Mouse (Mus musculus): ENCODE results near the gene Fkrp. TPM values are rescaled to one million over a fixed set of nuclear protein-coding genes. Genes with fewer than 3 reads are reported as not detected.
A peak's percentile ranks its signal among the peaks of the same experiment; 100 is the strongest.

Gene Fkrp
- total and polyA plus RNA-seq, 2 experiments from 2014 or later: 50.0 to 81.4 TPM

- Histone ChIP-seq H3K27me3 (ENCODE audit: insufficient read depth, low read length) (no peaks in the 10 kb centered on the region), H3K9ac (replicated peaks; ENCODE audit: low read length, poor library complexity, severe bottlenecking) (peak overlapping the region; percentile 51), H3K4me2 (ENCODE audit: low read depth, low read length, poor library complexity, severe bottlenecking) (peak overlapping the region; percentile 98), H3K4me1 (ENCODE audit: insufficient read depth, low read length) (no peaks in the 10 kb centered on the region), H3K9me3 (ENCODE audit: low read length) (no peaks in the 10 kb centered on the region), H3K4me3 (ENCODE audit: low read depth, low read length) (peak overlapping the region; percentile 48), H3K27ac (ENCODE audit: low read depth, low read length) (no peak overlapping the region), H3K36me3 (ENCODE audit: insufficient read depth, low read length) (no peaks in the 10 kb centered on the region)
- WGBS: 15% methylated on average over 11 of the region's 11 CpGs
- DNase-seq (ENCODE audit: low spot score) (no peak), ATAC-seq (ENCODE audit: low FRiP score) (no peak)
- 0 out of 2 replicates have a peak, but pooled peaks have one; percentile 7 for TF ChIP-seq CTCF (IDR thresholded peaks at IDR 0.05)
These were observed 33.9 kb downstream of the Fkrp start for GRCm38 (mm10) chr7:16782555-16783125.

GRCm38 (mm10) chr7:16781816-16782554 lies 34.5 kb downstream of the Fkrp start:
- Histone ChIP-seq H3K9ac (replicated peaks; ENCODE audit: low read length, poor library complexity, severe bottlenecking) (peak overlapping the region; percentile 51), H3K4me2 (ENCODE audit: low read depth, low read length, poor library complexity, severe bottlenecking) (peak overlapping the region; percentile 98), H3K9me3 (ENCODE audit: low read length) (no peaks in the 10 kb centered on the region), H3K27ac (ENCODE audit: low read depth, low read length) (no peak overlapping the region), H3K27me3 (ENCODE audit: insufficient read depth, low read length) (no peaks in the 10 kb centered on the region), H3K36me3 (ENCODE audit: insufficient read depth, low read length) (no peaks in the 10 kb centered on the region), H3K4me3 (ENCODE audit: low read depth, low read length) (peak overlapping the region; percentile 48), H3K4me1 (ENCODE audit: insufficient read depth, low read length) (no peaks in the 10 kb centered on the region)
- TF ChIP-seq CTCF (IDR thresholded peaks at IDR 0.05): no peak
- under 1% methylated on average over 60 of the region's 60 CpGs for WGBS
- DNase-seq (ENCODE audit: low spot score): no peak
- peak; percentile 13; the same call in 1 of the 2 replicates for ATAC-seq (ENCODE audit: low FRiP score)

- ATAC-seq (ENCODE audit: low FRiP score): 0 out of 2 replicates have a peak, but pooled peaks have one; percentile 8
- no peak for DNase-seq (ENCODE audit: low spot score)
These were observed 35.0 kb downstream of the Fkrp start for GRCm38 (mm10) chr7:16781555-16781815.

GRCm38 (mm10) chr7:16780825-16781554 lies 35.5 kb downstream of the Fkrp start, which contains the start of gene Slc1a5:
Gene Slc1a5 (plus strand): TSS chr7:16781340.
- WGBS: 3% methylated on average over 33 of the region's 34 CpGs
- peak; percentile 80 for ATAC-seq (ENCODE audit: low FRiP score)

More at GRCm38 (mm10) chr7:16781555-16781815, 35.0 kb downstream of the Fkrp start:
- no peaks in the 10 kb centered on the region for H3K9me3 ChIP-seq (ENCODE audit: low read length)
- H3K27ac ChIP-seq (ENCODE audit: low read depth, low read length): no peak overlapping the region
- peak overlapping the region; percentile 98 for H3K4me2 ChIP-seq (ENCODE audit: low read depth, low read length, poor library complexity, severe bottlenecking)
- H3K27me3 ChIP-seq (ENCODE audit: insufficient read depth, low read length): no peaks in the 10 kb centered on the region
- no peaks in the 10 kb centered on the region for H3K4me1 ChIP-seq (ENCODE audit: insufficient read depth, low read length)
- H3K36me3 ChIP-seq (ENCODE audit: insufficient read depth, low read length): no peaks in the 10 kb centered on the region
- no peak for TF ChIP-seq CTCF (IDR thresholded peaks at IDR 0.05)
- peak overlapping the region; percentile 48 for H3K4me3 ChIP-seq (ENCODE audit: low read depth, low read length)
- H3K9ac ChIP-seq (replicated peaks; ENCODE audit: low read length, poor library complexity, severe bottlenecking): peak overlapping the region; percentile 51; the same call in 1 of the 2 replicates
- 0% methylated on average over 10 of the region's 10 CpGs for WGBS

GRCm38 (mm10) chr7:16780076-16780475 lies 36.5 kb downstream of the Fkrp start:
- no peaks in the 10 kb centered on the region for H3K36me3 ChIP-seq (ENCODE audit: insufficient read depth, low read length)
- H3K4me1 ChIP-seq (ENCODE audit: insufficient read depth, low read length): no peaks in the 10 kb centered on the region
- ATAC-seq (ENCODE audit: low FRiP score): no peak
- no peaks in the 10 kb centered on the region for H3K27me3 ChIP-seq (ENCODE audit: insufficient read depth, low read length)
- no peak overlapping the region for H3K4me3 ChIP-seq (ENCODE audit: low read depth, low read length)
- no peak for TF ChIP-seq CTCF (IDR thresholded peaks at IDR 0.05)
- DNase-seq (ENCODE audit: low spot score): no peak
- no peak overlapping the region for H3K9ac ChIP-seq (replicated peaks; ENCODE audit: low read length, poor library complexity, severe bottlenecking)
- no peak overlapping the region for H3K27ac ChIP-seq (ENCODE audit: low read depth, low read length)
- H3K9me3 ChIP-seq (ENCODE audit: low read length): no peaks in the 10 kb centered on the region
- WGBS: 80% methylated on average over 5 of the region's 5 CpGs
- H3K4me2 ChIP-seq (ENCODE audit: low read depth, low read length, poor library complexity, severe bottlenecking): no peak overlapping the region

More at GRCm38 (mm10) chr7:16780825-16781554, 35.5 kb downstream of the Fkrp start, which contains the start of gene Slc1a5:
- DNase-seq (ENCODE audit: low spot score): peak; percentile 86
- TF ChIP-seq CTCF (IDR thresholded peaks at IDR 0.05): peak; percentile 47
- Histone ChIP-seq H3K9ac (replicated peaks; ENCODE audit: low read length, poor library complexity, severe bottlenecking) (peak within 1 kb of the TSS; percentile 51), H3K27ac (ENCODE audit: low read depth, low read length) (no peak within 1 kb of the TSS), H3K4me3 (ENCODE audit: low read depth, low read length) (peak within 1 kb of the TSS; percentile 48), H3K4me1 (ENCODE audit: insufficient read depth, low read length) (no peaks in the 10 kb centered on the region), H3K27me3 (ENCODE audit: insufficient read depth, low read length) (no peaks in the 10 kb centered on the region), H3K4me2 (ENCODE audit: low read depth, low read length, poor library complexity, severe bottlenecking) (peak within 1 kb of the TSS; percentile 98), H3K9me3 (ENCODE audit: low read length) (no peaks in the 10 kb centered on the region), H3K36me3 (ENCODE audit: insufficient read depth, low read length) (no peaks in the 10 kb centered on the region)

All from midbrain, postnatal 0 days (tissue).